Mouse (Mus musculus): Measurements from ENCODE around the gene Atp6v0a1.

The Atp6v0a1 gene

DNA sequence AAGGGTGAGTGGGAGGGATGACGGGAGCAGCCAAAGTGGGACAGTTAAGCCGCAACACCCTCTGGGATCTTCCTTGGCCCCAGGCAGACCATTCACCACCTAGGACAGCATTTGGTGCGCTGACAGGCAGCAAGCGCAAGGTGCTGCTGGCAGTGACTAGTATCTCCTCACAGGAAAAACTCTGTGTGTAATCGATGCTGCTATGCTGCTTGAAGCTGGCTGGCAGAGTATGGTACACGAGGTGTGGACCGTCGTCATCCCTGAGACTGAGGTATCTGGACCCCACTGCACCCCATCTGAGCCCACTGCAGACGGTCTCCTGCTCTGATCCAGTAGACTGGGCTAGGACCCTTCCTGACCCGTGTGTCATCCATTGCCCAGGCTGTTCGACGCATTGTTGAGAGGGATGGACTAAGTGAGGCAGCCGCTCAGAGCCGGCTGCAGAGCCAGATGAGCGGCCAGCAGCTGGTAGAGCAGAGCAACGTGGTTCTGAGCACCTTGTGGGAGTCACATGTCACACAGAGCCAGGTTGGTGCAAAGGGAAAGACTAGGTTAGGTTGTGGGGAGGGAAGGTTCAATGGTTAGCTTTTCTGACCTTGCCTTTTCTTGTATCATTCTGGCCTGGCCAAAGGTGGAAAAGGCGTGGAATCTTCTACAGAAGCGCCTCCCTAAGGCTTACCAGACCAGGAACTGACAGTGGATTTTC, 76.5 kb downstream of the Atp6v0a1 start:
- DNase-seq (ENCODE audit: low read depth, low spot score), result no peak

DNA sequence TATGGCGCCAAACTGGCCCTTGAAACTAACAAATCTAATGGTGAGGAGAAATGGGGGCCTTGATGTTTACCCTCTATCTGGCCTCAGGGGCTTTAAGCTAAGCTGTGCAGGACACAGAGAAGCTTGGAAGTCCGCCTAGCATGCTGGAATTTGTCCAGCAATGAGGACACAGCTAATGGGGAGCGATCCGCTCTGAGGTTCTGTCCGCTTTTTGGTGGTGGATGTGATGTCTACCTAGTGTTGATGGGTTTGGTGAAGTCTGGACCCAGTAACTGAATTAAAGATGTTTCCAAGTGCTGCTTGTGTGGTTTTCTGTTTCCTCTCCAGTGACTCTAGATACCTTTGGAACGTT, 77.0 kb downstream of the Atp6v0a1 start:
- DNase-seq (ENCODE audit: low read depth, low spot score), result no peak

DNA sequence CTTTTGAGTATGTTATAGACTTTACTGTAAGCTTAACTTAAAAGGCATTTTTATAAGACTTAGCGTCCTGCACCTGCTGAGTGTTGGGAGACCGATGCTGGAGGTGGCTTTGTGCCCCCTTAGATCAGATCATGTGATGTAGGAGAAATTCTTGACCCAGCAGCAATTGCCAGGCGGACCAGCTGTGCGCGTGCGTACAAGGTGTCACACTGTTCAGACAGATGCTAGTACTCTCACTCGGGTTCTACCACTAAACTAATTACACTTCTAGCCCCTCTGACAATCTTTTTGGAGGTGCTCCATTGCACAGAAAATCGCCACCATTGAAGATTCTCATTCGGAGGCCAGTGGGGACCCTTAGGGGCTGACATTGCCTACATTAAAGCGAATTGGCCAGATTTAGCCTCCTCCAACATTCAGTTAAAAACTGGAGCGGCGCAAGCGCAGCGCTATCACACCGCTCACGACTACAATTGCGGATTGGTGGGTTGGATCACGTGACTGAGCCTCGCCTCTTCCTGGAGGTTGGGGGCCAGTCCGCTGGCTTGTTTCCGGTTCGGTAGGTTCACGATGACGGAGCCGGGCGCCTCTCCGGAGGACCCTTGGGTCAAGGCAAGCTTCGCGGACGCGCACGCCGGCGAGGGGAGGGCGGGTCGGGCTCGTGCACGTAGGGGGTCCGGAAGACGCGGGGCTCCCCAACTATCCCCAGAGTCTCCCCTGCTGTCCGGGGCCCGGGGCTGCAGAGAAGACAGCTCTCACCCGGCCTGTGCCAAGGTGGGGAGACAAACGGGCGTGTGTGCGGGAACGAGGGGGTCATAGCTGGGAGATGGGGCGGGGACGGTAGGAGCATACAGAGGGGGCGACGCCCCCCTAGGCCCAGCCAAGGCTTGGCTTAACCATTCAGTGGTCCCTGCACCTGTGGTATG, 77.8 kb downstream of the Atp6v0a1 start, which contains the start of gene Mlx:
Gene Mlx, plus strand, starts transcription at position 522 of the 926 bp plus-strand sequence.
- DNase-seq (ENCODE audit: low read depth, low spot score), result peak; percentile 80

DNA sequence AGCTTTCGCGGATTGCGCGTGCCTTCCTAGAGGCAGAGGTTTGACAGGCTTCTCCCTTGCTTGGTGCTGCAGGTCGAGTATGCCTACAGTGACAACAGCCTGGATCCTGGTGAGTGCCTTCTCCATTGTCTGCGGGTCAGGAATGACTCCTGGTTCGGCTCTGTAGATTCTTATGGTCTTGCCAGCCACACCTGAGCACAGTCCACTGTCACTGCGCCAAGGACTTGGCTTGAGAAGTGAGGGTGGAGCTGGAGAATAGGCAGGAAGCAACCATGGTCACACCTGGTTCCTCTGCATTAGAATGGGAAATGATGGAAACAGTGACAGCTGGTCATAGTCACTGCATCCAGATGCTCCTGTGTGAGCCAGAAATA, 78.4 kb downstream of the Atp6v0a1 start:
- no peak for DNase-seq (ENCODE audit: low read depth, low spot score)

DNA sequence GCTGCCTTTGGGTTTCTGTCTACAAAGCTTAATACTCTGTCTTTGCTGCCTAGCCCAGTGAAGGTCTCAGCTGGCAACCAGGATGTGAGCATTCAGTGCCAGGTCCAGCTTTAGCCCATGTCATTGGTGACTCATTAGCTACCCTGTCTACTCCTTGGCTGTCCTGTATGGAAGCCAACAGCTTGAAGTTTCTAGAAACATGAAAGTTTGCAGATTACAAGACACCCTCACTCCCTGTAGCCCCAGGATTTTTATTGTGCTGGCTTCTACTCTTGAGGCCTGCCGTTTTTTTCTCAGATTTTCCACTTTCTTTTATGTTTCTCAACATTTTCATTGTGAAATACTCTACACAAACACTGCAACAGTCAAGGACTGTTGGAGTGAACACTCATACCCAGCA, 80.7 kb downstream of the Atp6v0a1 start:
- no peak for DNase-seq (ENCODE audit: low read depth, low spot score)

DNA sequence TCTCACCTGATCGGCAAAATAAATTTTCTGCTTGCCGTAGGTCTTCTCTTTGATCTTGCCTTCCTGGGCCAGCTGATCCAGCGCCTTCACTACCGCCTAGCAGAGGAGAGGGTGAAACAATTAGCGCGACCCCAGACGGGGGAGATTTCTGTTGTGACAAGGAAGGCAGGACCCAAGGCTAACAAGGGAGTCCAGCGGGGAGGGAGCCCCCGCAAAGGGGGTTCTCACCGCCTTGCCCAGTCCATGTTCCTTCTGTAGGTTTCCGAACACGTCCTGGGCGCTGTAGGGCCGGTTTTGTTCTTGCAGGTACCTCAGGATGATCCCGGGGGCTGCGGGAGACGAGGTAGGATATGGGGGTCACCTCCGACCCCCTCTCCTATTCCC, 85.7 kb downstream of the Atp6v0a1 start:
- DNase-seq (ENCODE audit: low read depth, low spot score), result no peak

DNA sequence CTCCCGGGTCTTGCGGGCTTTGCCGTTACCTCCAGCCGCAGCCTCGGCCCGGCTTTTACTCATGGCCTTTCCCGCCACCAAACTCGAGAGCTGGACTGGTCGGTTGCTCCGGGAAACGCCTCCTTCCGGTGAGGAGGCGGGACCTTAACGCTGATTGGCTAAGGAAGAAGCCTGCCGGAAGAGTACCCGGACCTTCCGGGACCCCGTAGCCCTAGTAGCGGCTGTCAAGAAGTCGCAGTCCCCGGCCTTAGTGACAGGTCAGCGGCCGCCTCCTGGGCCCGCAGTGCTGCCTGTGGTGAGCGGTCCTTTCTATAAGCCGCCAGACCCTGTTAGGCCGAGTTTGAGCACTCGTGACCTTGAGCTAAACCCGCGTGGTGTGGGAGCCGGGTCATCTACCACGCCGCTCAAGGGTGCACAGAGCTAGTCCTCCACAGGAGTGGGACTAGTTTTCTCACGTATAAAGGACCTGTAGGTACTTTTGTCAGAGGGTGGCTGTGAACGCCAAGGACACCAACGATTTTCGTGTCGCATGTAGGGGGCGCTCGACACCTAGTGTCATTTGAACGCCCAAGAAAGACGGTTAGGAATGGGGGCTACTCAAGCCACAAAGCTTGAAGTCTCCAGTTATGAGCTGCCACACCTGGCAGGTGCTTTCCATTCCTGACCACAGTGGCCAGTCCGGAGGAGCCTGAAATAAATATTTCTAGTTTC, 86.2 kb downstream of the Atp6v0a1 start, which contains the start of gene Psmc3ip:
Gene Psmc3ip, minus strand, starts transcription at position 123 of the 711 bp plus-strand sequence.
- peak; percentile 92 for DNase-seq (ENCODE audit: low read depth, low spot score)

DNA sequence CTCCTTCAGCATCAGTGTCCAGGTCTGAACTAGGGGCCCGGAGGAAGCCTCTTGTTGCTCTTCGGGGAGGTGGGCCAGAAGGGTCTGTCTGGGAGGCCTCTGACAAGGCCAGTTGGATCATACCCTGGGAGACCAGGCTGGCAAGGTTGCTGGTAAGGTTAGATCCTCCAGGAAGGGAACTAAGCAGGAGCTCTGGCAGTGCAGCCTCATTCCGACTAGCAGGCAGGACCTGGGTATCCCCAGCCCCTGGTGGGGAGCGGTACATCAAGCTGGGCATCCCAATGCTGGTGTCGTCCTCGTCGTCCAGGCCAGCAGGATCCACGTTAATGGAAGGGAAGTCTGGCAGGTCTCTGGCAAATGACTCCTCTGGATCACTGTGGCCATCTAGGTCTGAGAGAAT, 89.0 kb downstream of the Atp6v0a1 start:
- DNase-seq (ENCODE audit: low read depth, low spot score), result no peak

DNA sequence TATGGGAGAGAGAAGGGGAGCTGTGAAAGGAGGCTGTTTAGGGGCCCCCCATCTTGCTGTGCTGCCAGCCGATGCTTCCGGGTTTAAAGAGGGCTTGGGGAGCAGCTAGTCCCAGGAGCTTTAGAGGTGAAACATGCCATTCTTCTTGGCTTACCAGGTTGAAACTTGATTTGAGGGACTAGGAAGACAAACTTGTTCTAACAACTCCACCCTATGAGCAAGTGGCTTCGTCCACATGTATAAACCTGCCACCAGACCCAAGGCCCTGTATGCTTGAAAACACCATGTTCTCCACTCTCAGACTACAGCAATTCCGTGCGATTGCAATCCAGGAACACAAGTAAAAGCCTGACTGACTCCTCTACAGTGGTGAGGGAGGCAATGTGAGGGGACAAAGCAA, 93.8 kb downstream of the Atp6v0a1 start:
- DNase-seq (ENCODE audit: low read depth, low spot score), result no peak

DNA sequence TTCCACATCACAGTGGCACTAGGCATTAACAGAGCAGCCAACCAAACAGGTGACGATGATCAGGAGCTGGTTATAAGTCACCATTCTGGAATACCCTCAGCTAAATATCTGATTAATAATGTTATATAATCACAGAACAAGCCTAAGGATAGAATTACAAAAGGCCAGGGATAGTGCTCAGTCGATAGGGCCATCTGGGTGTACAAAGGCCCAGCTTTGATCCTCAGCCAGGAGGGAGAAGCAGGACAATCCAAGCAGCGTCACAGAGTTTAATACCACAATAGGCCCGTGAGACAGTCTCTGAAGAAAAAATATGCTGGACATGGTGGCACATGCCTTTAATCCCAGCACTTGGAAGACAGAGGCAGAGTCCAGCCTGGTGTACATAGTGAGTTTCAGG, 100.1 kb downstream of the Atp6v0a1 start:
- no peak for DNase-seq (ENCODE audit: low read depth, low spot score)

DNA sequence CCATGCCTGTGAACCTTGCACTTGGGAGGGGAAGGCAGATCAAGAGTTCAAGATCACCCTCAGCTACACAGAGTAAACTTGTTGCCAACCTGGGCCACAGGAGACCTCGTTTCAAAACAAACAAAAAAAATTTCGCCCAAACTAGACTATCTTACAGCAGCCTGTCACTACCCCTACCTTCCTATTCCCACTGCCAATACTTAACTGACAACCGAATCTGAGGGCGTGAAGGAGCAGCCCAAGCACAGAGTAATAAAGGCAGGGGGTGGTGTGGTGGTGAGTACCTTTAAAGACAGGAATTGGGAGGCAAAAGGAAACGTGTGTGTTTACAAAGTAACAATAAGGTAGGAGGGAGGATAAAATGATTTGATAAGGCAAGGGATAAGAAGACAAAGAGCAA, 101.5 kb downstream of the Atp6v0a1 start:
- DNase-seq (ENCODE audit: low read depth, low spot score), result no peak

DNA sequence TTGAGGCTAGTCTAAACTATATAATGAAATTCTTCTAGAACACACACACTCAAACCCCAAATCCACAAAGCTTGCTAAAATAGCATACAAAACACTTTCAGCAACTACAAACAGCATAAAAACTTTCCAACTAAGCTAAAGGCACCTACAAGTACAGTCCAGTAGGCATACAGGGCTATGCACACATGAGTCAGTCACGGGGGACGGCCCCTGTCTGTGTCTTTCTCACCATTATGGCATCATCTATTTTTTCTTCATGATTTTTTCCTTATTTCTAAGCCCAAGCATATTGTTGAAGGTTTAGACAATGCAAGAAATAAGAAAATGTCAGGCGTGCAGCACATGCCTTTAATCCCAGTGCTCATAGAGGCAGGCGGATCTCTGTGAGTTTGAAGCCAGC, 101.9 kb downstream of the Atp6v0a1 start:
- DNase-seq (ENCODE audit: low read depth, low spot score), result no peak

DNA sequence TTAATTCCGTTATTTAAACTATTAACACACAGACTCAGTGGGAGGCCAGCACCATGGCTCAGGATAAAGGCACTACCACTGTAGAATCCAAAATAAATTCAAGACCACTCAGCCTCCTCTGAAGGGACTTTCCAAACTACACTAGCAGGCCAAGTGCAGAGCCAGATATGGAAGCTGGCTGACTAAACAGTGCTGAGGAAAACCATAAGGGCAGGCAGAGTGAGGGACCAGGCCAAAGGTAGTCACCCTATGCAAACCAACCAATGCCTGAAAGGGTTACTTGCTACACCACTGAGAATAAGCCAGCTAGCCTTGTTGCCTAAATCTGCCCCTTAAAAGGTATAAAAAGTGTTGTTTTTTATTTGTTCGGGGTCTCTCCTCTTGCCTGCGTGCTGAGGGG, 102.9 kb downstream of the Atp6v0a1 start:
- no peak for DNase-seq (ENCODE audit: low read depth, low spot score)

All from c-Kit-negative CD71-positive TER-119-positive erythroid progenitor cells, embryonic 14.5 days (primary cell).